Mouse (Mus musculus) forebrain, postnatal 0 days (tissue): ENCODE results near the gene Gm28372. TPM values are rescaled to one million over a fixed set of nuclear protein-coding genes. Genes with fewer than 3 reads are reported as not detected.

ENCODE experiments used
- ATAC-seq: fragments of 200-750 bp; cut with Nextera tagmentation; 2 replicates; pipeline ENCODE4 v1.8.0; 2017; ENCODE audit warnings: mild to moderate bottlenecking, moderate library complexity
- DNase-seq: peaks from one replicate; pipeline ENCODE4 v3.0.0-alpha.2; 2015
- H3K27ac ChIP-seq: fragments of 300-500 bp; sonication (generic); 2 replicates; pipeline ENCODE4 v1.5.1; 2014; ENCODE audit warnings: low read depth, mild to moderate bottlenecking, antibody characterized with exemption, low read length, moderate library complexity, mixed read lengths
- H3K27me3 ChIP-seq: fragments of 300-500 bp; sonication (generic); 2 replicates; pipeline ENCODE4 v1.6.1; 2014; ENCODE audit warnings: mild to moderate bottlenecking, low read length, mixed read lengths; ENCODE audit not compliant: insufficient read depth
- H3K36me3 ChIP-seq: fragments of 300-500 bp; sonication (generic); 2 replicates; pipeline ENCODE4 v1.6.1; 2014; ENCODE audit warnings: mild to moderate bottlenecking, moderate library complexity; ENCODE audit not compliant: insufficient read depth
- H3K4me1 ChIP-seq: fragments of 300-500 bp; sonication (generic); 2 replicates; pipeline ENCODE4 v1.6.1; 2014; ENCODE audit warnings: antibody characterized with exemption; ENCODE audit not compliant: insufficient read depth
- H3K4me2 ChIP-seq: fragments of 300-500 bp; sonication (generic); 2 replicates; pipeline ENCODE4 v1.6.1; 2014; ENCODE audit warnings: low read depth, mild to moderate bottlenecking, moderate library complexity
- H3K4me3 ChIP-seq: fragments of 300-500 bp; sonication (generic); 2 replicates; pipeline ENCODE4 v1.5.1; 2014; ENCODE audit warnings: low read depth, low read length, mixed read lengths
- H3K9ac ChIP-seq: fragments of 300-500 bp; sonication (generic); 2 replicates; pipeline ENCODE4 v1.6.1; 2014; ENCODE audit warnings: mild to moderate bottlenecking
- H3K9me3 ChIP-seq: fragments of 300-500 bp; sonication (generic); 2 replicates; pipeline ENCODE4 v1.6.1; 2016; ENCODE audit warnings: low read length
- CTCF ChIP-seq: sonication (generic); IDR thresholded peaks from 2 replicates; pipeline ENCODE4 v1.5.1; 2016; ENCODE audit warnings: antibody characterized with exemption, control low read depth, low read depth
- WGBS: fragments of 180-500 bp; shearing (Covaris S2); extraction: QIAGEN DNeasy Blood & Tissue Kit; methylation state at CpG from one replicate; pipeline ENCODE4 v1.1.7; 2014; 5-methylcytosine and 5-hydroxymethylcytosine counted together
- polyA plus RNA-seq: library from polyadenylated mRNA; unstranded; fragments of >200 nt; fragmentation: Nextera tagmentation; extraction: Ambion mirVana; gene quantifications from 2 replicates; pipeline ENCODE4 v1.2.1, GENCODE M21; 2015
- total RNA-seq: library from RNA; depleted of rRNA; stranded (reverse); fragments of >200 nt; gene quantifications from 2 replicates; pipeline ENCODE4 v1.2.3, GENCODE M21; 2014

Gene Gm28372
- total and polyA plus RNA-seq, 2 experiments from 2014 or later: not detected

DNA sequence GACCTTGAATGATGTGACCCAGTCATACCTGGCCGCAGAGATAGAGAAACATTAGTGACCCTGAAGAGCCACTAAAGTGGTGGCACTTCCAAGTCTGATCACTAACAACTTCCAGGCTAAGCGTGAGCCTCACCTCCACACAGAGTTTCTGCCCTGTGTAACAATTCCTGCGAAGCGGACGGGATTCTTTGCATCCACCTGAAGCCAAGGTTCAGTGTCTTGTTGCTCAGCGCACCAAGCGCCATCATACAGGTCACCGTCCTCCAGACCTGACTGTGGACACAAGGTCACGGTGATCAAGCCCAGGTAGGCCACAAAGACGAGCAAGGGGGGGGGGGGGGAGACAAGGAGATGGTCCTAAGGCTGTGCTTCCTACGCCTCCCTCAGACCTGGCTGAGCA is 9.3 kb upstream of the Gm28372 start:
- TF ChIP-seq CTCF: no peak
- Histone ChIP-seq H3K27ac (no peak overlapping the region), H3K9ac (no peak overlapping the region), H3K9me3 (no peaks in the 10 kb centered on the region), H3K4me3 (no peak overlapping the region), H3K27me3 (no peaks in the 10 kb centered on the region; the same call in 1 of the 2 replicates), H3K36me3 (peaks cover 15% of the 10 kb centered on the region; the same call in 1 of the 2 replicates), H3K4me1 (0 out of 2 replicates have a peak, but pooled peaks cover 14% of the 10 kb centered on the region), H3K4me2 (no peak overlapping the region)
- DNase-seq (no peak), ATAC-seq (no peak)
- 96% methylated on average over 11 of the region's 11 CpGs for WGBS

DNA sequence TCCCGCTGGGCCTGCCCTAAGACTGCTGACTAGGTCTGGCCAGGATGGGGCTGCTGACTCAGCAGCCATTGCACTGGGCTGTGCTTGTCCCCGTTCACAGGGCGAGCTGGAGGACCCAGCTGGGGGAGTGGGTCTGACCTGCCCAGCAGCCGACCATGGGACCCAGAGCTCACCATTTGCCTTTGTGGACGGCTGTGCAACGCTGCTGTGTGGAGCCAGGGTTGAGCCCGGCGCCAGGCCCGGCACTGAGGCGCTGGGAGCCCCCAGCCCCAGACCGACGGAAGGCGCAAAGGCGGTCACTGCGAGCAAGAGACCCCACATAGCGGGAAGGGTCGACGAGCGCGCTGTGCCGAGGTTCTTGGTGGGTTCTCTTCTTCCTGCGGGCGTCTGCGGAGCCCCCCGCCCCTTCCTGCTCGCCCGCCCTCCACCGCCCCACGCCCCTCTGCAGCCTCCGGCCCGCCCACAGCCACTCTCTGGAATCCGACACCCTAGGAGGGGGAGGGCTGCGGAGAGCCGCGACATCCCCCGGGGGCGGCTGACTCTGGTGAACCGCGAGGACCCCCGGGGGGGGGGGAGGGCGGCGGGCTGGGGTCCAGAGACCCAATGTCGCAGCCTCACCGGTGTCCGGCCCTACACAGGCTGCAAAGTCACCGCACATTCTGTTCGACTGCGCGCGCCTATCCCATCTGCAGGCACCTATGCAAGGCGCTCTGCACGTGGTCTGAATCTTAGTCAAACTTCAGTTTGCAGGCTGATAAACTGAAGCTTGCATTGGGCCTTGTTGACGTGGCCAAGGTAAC is 7.7 kb upstream of the Gm28372 start, which contains the start of gene Cpxm1:
Cpxm1 (minus strand) TSS at position 389 of the 800 bp plus-strand sequence.
- WGBS: 2% methylated on average over 45 of the region's 53 CpGs
- H3K4me1 ChIP-seq: 0 out of 2 replicates have a peak, but pooled peaks cover 14% of the 10 kb centered on the region
- H3K27me3 ChIP-seq: no peaks in the 10 kb centered on the region; the same call in 1 of the 2 replicates

DNA sequence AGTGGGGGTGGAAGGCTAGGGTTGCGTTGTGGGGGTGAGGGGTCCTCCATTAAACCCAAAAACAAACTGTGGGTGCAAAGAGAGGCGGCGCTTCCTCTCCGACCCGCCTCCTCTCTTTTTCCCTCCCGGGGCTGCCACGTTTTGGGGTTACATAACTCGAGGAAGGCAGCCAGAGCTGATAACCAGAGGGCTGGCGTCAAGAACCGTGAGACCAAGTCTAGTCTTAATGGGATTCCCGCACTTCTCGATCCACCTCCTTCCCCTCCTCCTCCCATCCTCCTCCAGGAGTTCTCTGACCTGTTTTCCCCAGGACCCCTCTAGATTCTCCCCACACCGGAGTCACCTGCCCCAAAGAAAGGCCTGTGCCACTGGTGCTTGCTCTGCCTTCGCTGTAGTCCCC is 6.9 kb upstream of the Gm28372 start:
- H3K9ac ChIP-seq: 0 out of 2 replicates have a peak overlapping the region, but pooled peaks have one; percentile 58

More for the DNA sequence above, 7.7 kb upstream of the Gm28372 start, which contains the start of gene Cpxm1:
- Histone ChIP-seq H3K9me3 (no peaks in the 10 kb centered on the region), H3K4me2 (peak within 1 kb of the TSS; percentile 94), H3K36me3 (0 out of 2 replicates have a peak, but pooled peaks cover 8% of the 10 kb centered on the region), H3K9ac (peak within 1 kb of the TSS; percentile 58), H3K4me3 (peak within 1 kb of the TSS; percentile 49), H3K27ac (no peak within 1 kb of the TSS)
- ATAC-seq: peak; percentile 77
- TF ChIP-seq CTCF: no peak
- DNase-seq: peak; percentile 29

DNA sequence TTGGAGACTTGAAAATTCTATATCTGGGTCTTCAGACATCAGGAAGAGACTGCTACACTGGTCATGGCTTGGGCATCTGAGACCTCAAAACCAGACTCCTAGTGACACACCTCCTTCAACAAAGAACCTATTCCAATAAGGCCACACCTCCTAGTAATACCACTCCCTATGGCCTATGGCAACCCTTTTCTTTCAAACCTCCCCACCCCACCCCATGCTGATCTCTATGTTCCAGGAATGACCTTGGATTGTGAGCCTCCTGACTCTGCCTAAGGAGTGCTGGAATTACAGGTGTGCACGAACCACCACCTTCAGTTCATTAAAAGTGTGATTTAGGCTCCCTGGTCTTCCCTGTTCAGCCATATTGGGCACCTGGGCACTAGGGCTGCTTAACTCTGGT is 5.0 kb upstream of the Gm28372 start:
- no peak for ATAC-seq
- Histone ChIP-seq H3K9ac (no peak overlapping the region), H3K27ac (no peak overlapping the region), H3K9me3 (no peaks in the 10 kb centered on the region), H3K36me3 (no peaks in the 10 kb centered on the region), H3K27me3 (no peaks in the 10 kb centered on the region; the same call in 1 of the 2 replicates), H3K4me1 (0 out of 2 replicates have a peak, but pooled peaks cover 14% of the 10 kb centered on the region), H3K4me2 (no peak overlapping the region), H3K4me3 (no peak overlapping the region)
- no peak for DNase-seq
- 100% methylated on average over 1 of the region's 1 CpGs for WGBS
- no peak for TF ChIP-seq CTCF

More for the DNA sequence above, 6.9 kb upstream of the Gm28372 start:
- H3K27ac ChIP-seq: no peak overlapping the region
- no peaks in the 10 kb centered on the region; the same call in 1 of the 2 replicates for H3K27me3 ChIP-seq
- TF ChIP-seq CTCF: no peak
- peak overlapping the region; percentile 94 for H3K4me2 ChIP-seq
- ATAC-seq (0 out of 2 replicates have a peak, but pooled peaks have one; percentile 1), DNase-seq (no peak)
- 0 out of 2 replicates have a peak, but pooled peaks cover 14% of the 10 kb centered on the region for H3K4me1 ChIP-seq
- WGBS: 19% methylated on average over 12 of the region's 14 CpGs
- peak overlapping the region; percentile 49 for H3K4me3 ChIP-seq
- H3K9me3 ChIP-seq: no peaks in the 10 kb centered on the region
- H3K36me3 ChIP-seq: 0 out of 2 replicates have a peak, but pooled peaks cover 4% of the 10 kb centered on the region

DNA sequence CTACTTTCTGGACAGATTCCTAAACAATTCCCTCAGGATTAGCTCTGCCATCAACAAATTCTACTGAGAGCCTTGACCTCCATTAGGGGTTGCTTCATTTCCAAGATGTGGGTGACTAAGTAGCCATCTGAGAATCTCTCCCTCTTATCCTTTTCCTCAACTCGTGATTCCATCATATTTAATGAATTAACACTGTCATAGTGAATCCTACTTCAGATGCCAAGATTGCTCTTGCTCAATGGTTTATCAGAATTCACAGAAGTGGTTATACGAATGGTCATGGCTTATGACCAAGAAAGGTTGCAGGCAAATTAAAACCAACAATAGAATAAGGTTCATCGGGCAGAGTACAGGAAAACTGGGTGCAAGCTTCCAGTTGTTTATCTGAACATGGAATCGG is 3.1 kb upstream of the Gm28372 start:
- Histone ChIP-seq H3K4me1 (0 out of 2 replicates have a peak, but pooled peaks cover 9% of the 10 kb centered on the region), H3K4me3 (no peak overlapping the region), H3K9ac (no peak overlapping the region), H3K36me3 (no peaks in the 10 kb centered on the region), H3K4me2 (no peak overlapping the region), H3K27ac (no peak overlapping the region), H3K9me3 (no peaks in the 10 kb centered on the region), H3K27me3 (no peaks in the 10 kb centered on the region; the same call in 1 of the 2 replicates)
- 80% methylated on average over 4 of the region's 4 CpGs for WGBS
- DNase-seq: no peak
- no peak for ATAC-seq
- TF ChIP-seq CTCF: no peak

DNA sequence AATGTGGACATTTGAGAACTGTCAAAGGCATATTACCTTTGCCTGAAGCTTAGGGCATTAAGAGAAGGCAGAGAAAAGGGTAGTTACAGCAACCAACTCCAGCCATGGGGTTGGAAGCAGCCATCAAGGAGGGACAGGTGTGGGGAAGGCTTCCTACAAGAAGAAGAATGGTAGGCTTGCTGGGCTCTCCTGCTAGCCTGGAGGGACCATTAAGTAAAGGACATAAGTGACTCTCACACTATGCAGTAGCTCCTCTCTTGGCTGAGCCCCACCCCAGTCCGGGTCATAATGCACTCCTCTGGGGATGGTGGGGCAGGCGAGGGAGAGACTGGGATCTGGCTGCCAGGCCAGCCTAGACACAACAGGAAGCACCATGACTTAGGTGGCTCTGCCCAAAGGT is 1.1 kb downstream of the Gm28372 start, which contains the start of gene Tmem239:
Tmem239 (plus strand) TSS at position 301 of the 400 bp plus-strand sequence.
- H3K27me3 ChIP-seq: no peaks in the 10 kb centered on the region
- no peak within 1 kb of the TSS for H3K4me2 ChIP-seq
- no peaks in the 10 kb centered on the region for H3K9me3 ChIP-seq
- no peak for TF ChIP-seq CTCF
- H3K4me3 ChIP-seq: no peak within 1 kb of the TSS
- H3K9ac ChIP-seq: no peak within 1 kb of the TSS
- DNase-seq (no peak), ATAC-seq (no peak)
- 88% methylated on average over 2 of the region's 2 CpGs for WGBS
- no peaks in the 10 kb centered on the region for H3K36me3 ChIP-seq
- H3K4me1 ChIP-seq: no peaks in the 10 kb centered on the region
- no peak within 1 kb of the TSS for H3K27ac ChIP-seq

DNA sequence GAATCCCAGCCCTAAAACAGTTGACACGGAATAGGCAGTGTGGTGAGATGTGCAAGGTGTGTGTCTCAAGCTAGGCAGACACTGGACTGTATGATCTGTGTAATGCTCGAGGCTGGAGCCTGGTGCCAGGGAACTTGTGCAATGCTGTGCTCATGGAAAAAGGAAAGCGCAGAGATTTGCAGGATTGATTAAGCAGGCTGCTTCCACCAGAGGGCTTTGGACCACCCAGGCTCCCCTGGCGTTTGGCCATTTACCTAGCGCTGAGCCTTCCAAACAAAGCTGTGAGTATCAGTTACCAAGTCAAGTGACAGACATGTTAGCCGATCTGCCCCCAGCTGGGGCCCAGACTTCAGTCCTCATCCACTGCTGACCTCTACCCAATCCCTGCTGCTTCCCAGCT is 3.2 kb downstream of the Gm28372 start:
- WGBS: 11% methylated on average over 6 of the region's 6 CpGs
- DNase-seq (no peak), ATAC-seq (no peak)

More for the DNA sequence above, 3.2 kb downstream of the Gm28372 start:
- Histone ChIP-seq H3K27me3 (no peaks in the 10 kb centered on the region), H3K4me3 (no peak overlapping the region), H3K9ac (no peak overlapping the region), H3K36me3 (no peaks in the 10 kb centered on the region), H3K9me3 (no peaks in the 10 kb centered on the region), H3K4me2 (no peak overlapping the region), H3K27ac (no peak overlapping the region), H3K4me1 (no peaks in the 10 kb centered on the region)
- no peak for TF ChIP-seq CTCF
